Mouse (Mus musculus): ENCODE measurements around the gene Hoxb6.

The Hoxb6 gene

GRCm38 (mm10) chr11:96350791-96351190, 58.5 kb downstream of the Hoxb6 start:
- DNase-seq (ENCODE audit: low spot score in 2 of 2), result no peak

All from frontal cortex, postnatal 14 days (tissue).